Mouse (Mus musculus): ENCODE results near the gene Eps8l2.
A peak's percentile ranks its signal among the peaks of the same experiment; 100 is the strongest.
"Not testable (repeated sequence)": the region's sequence is repeated elsewhere in the genome, so short reads cannot be mapped to it uniquely, and the experiment has no call there.

Gene Eps8l2

GRCm38 (mm10) chr7:141407670-141408069 is 69.0 kb downstream of the Eps8l2 start:
- not testable (repeated sequence) for DNase-seq (ENCODE audit: low read depth)

GRCm38 (mm10) chr7:141408833-141409232 is 70.2 kb downstream of the Eps8l2 start:
- peak; percentile 87 for DNase-seq (ENCODE audit: low read depth)

- DNase-seq (ENCODE audit: low read depth), result no peak
These were observed 72.0 kb downstream of the Eps8l2 start for GRCm38 (mm10) chr7:141410631-141411030.

- DNase-seq (ENCODE audit: low read depth), result no peak
These were observed 73.0 kb downstream of the Eps8l2 start for GRCm38 (mm10) chr7:141411667-141412066.

Data from naive thymus-derived CD4-positive, alpha-beta T cell, adult 2 months (primary cell).